Mouse (Mus musculus) intestine, postnatal 0 days (tissue): ENCODE data around the gene Sptb. TPM values are rescaled to one million over a fixed set of nuclear protein-coding genes. Genes with fewer than 3 reads are reported as not detected.

Source experiments
- ATAC-seq: fragments of 200-750 bp; cut with Nextera tagmentation; 2 replicates; pipeline ENCODE4 v1.8.0; 2017; ENCODE audit warnings: mild to moderate bottlenecking, moderate TSS enrichment, moderate library complexity
- H3K27ac ChIP-seq: fragments of 300-500 bp; sonication (generic); 2 replicates; pipeline ENCODE4 v1.5.1; 2014; ENCODE audit warnings: mild to moderate bottlenecking, low read depth, low read length, moderate library complexity
- H3K27me3 ChIP-seq: fragments of 300-500 bp; sonication (generic); replicated peaks from 2 replicates; pipeline ENCODE4 v1.6.1; 2014; ENCODE audit warnings: low read length, mixed read lengths; ENCODE audit not compliant: control insufficient read depth, insufficient read depth
- H3K36me3 ChIP-seq: fragments of 300-500 bp; sonication (generic); 2 replicates; pipeline ENCODE4 v1.6.1; 2014; ENCODE audit warnings: mild to moderate bottlenecking, moderate library complexity; ENCODE audit not compliant: control insufficient read depth, insufficient read depth
- H3K4me1 ChIP-seq: fragments of 300-500 bp; sonication (generic); replicated peaks from 2 replicates; pipeline ENCODE4 v1.6.1; 2014; ENCODE audit warnings: antibody characterized with exemption, low read length, mixed read lengths; ENCODE audit not compliant: control insufficient read depth, insufficient read depth
- H3K4me2 ChIP-seq: fragments of 300-500 bp; sonication (generic); replicated peaks from 2 replicates; pipeline ENCODE4 v1.6.1; 2014; ENCODE audit warnings: low read depth, mild to moderate bottlenecking, moderate library complexity
- H3K4me3 ChIP-seq: fragments of 300-500 bp; sonication (generic); 2 replicates; pipeline ENCODE4 v1.5.1; 2014; ENCODE audit warnings: low read depth, low read length
- H3K9ac ChIP-seq: fragments of 300-500 bp; sonication (generic); 2 replicates; pipeline ENCODE4 v1.6.1; 2014; ENCODE audit warnings: mild to moderate bottlenecking, low read depth, low read length
- H3K9me3 ChIP-seq: fragments of 300-500 bp; sonication (generic); 2 replicates; pipeline ENCODE4 v1.6.1; 2016; ENCODE audit warnings: mixed run types; ENCODE audit not compliant: control insufficient read depth
- CTCF ChIP-seq: sonication (generic); IDR thresholded peaks from 2 replicates; pipeline ENCODE4 v1.5.1; 2016; ENCODE audit warnings: low read depth, mild to moderate bottlenecking, control low read depth, antibody characterized with exemption, moderate library complexity
- WGBS: fragments of 180-500 bp; shearing (Covaris S2); extraction: QIAGEN DNeasy Blood & Tissue Kit; methylation state at CpG from one replicate; pipeline ENCODE4 v1.1.7; 2014; 5-methylcytosine and 5-hydroxymethylcytosine counted together
- polyA plus RNA-seq: library from polyadenylated mRNA; unstranded; fragments of >200 nt; fragmentation: Nextera tagmentation; extraction: Ambion mirVana; gene quantifications from 2 replicates; pipeline ENCODE4 v1.2.1, GENCODE M21; 2015

Sptb gene
- polyA plus RNA-seq, 1 experiment from 2014 or later, result 0.35 TPM

GRCm38 (mm10) chr12:76535471-76535900 is 174.9 kb downstream of the Sptb start:
- peak overlapping the region; percentile 80 for H3K4me2 ChIP-seq
- no peaks in the 10 kb centered on the region for H3K9me3 ChIP-seq
- ATAC-seq, result no peak
- peak overlapping the region; percentile 59; the same call in 1 of the 2 replicates for H3K9ac ChIP-seq
- no peaks in the 10 kb centered on the region; the same call in 1 of the 2 replicates for H3K36me3 ChIP-seq
- H3K4me3 ChIP-seq, result peak overlapping the region; percentile 52
- no peaks in the 10 kb centered on the region for H3K27me3 ChIP-seq
- H3K27ac ChIP-seq, result peak overlapping the region; percentile 58
- peaks cover 6% of the 10 kb centered on the region for H3K4me1 ChIP-seq
- no peak for TF ChIP-seq CTCF
- 18% methylated on average over 9 of the region's 9 CpGs for WGBS

GRCm38 (mm10) chr12:76534641-76535283 is 175.6 kb downstream of the Sptb start:
- H3K36me3 ChIP-seq, result no peaks in the 10 kb centered on the region; the same call in 1 of the 2 replicates
- peak overlapping the region; percentile 80 for H3K4me2 ChIP-seq
- no peak for ATAC-seq
- WGBS, result 10% methylated on average over 9 of the region's 9 CpGs
- no peaks in the 10 kb centered on the region for H3K9me3 ChIP-seq
- peak overlapping the region; percentile 52 for H3K4me3 ChIP-seq
- no peaks in the 10 kb centered on the region for H3K27me3 ChIP-seq
- peaks cover 6% of the 10 kb centered on the region for H3K4me1 ChIP-seq
- peak overlapping the region; percentile 59 for H3K9ac ChIP-seq
- 0 out of 2 replicates have a peak, but pooled peaks have one; percentile 1 for TF ChIP-seq CTCF
- H3K27ac ChIP-seq, result peak overlapping the region; percentile 95

DNA sequence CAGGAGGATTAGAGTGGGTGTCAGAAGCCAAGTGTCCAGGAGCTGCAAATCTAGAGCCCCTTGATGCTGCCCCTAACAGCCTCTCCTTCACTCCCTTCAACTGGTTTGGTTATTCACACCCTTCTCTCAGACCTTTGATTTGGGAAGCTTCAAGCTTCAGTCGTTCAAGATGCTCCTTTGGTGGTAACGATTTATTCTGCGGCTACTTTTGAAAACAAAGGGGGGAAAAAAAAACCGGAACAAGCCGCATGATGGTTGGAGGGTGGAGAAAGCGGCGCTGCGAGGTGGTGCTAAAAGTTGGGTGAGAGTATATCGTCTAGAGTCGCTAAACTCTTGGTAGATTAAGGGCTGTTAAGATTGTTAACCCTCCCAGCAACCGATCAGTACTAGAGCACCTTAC is 176.1 kb downstream of the Sptb start:
- no peak for ATAC-seq
- peak overlapping the region; percentile 95 for H3K27ac ChIP-seq
- peak overlapping the region; percentile 59 for H3K9ac ChIP-seq
- no peaks in the 10 kb centered on the region for H3K27me3 ChIP-seq
- H3K4me3 ChIP-seq, result peak overlapping the region; percentile 52
- H3K9me3 ChIP-seq, result no peaks in the 10 kb centered on the region
- H3K36me3 ChIP-seq, result no peaks in the 10 kb centered on the region
- 2% methylated on average over 11 of the region's 11 CpGs for WGBS
- peaks cover 8% of the 10 kb centered on the region for H3K4me1 ChIP-seq
- peak overlapping the region; percentile 80 for H3K4me2 ChIP-seq
- TF ChIP-seq CTCF, result no peak

GRCm38 (mm10) chr12:76533377-76534222 is 176.7 kb downstream of the Sptb start:
- peak overlapping the region; percentile 80 for H3K4me2 ChIP-seq
- H3K4me1 ChIP-seq, result peaks cover 8% of the 10 kb centered on the region
- WGBS, result under 1% methylated on average over 57 of the region's 74 CpGs
- H3K36me3 ChIP-seq, result no peaks in the 10 kb centered on the region
- ATAC-seq, result peak; percentile 91
- no peaks in the 10 kb centered on the region for H3K27me3 ChIP-seq
- peak overlapping the region; percentile 59 for H3K9ac ChIP-seq
- peak overlapping the region; percentile 95 for H3K27ac ChIP-seq
- no peaks in the 10 kb centered on the region for H3K9me3 ChIP-seq
- no peak; the same call in 1 of the 2 replicates for TF ChIP-seq CTCF
- peak overlapping the region; percentile 52 for H3K4me3 ChIP-seq

GRCm38 (mm10) chr12:76532926-76533376 is 177.4 kb downstream of the Sptb start:
- TF ChIP-seq CTCF, result 0 out of 2 replicates have a peak, but pooled peaks have one; percentile 6
- peak overlapping the region; percentile 95 for H3K27ac ChIP-seq
- peak overlapping the region; percentile 59; the same call in 1 of the 2 replicates for H3K9ac ChIP-seq
- peak overlapping the region; percentile 80 for H3K4me2 ChIP-seq
- peaks cover 8% of the 10 kb centered on the region for H3K4me1 ChIP-seq
- H3K36me3 ChIP-seq, result no peaks in the 10 kb centered on the region
- H3K9me3 ChIP-seq, result no peaks in the 10 kb centered on the region
- WGBS, result under 1% methylated on average over 31 of the region's 31 CpGs
- H3K27me3 ChIP-seq, result no peaks in the 10 kb centered on the region
- peak overlapping the region; percentile 52 for H3K4me3 ChIP-seq
- peak; percentile 63 for ATAC-seq
